In the genomic region with DNA sequence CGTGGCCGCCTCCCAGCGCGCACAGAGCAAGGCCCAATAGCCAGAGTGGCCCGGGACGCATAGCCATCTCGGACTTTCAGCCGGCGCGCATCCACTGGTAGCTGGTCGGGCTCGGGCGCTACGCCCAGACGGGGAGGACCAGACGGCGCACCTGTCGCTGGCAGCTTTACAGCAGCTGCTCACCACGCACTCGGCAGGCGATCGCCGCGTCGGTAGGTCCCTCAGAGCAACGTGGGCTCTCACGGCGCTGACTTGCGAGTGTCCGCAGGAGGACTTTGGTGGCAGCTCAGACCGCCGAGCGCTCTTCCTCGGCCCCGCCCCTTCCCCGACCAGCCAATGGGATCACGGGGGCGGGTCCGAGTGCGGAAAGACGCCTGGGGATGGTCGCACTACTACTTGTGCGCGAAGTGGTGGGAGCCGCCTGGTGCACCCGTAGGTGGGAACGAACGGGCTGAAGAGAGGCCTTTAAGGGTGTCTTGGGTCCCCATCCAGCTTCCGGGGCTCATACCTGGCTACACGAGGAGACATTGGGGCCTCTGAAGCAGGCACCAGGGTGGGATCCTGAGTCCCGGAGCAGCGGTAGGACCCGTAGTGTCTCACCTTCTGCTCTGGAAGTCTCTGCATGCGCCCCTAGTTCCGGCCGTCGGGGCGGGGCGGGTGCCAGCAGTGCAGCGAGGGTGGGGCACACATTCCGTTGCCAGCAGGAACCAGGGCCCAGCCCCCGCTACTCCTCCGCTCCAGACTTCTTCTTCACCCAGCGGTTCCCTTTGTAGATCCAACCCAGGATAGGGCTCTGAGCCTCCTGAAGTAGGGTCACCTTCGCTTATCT, we compare ENCODE assay signal across 8 mouse cellular contexts. TPM values are rescaled to one million over a fixed set of nuclear protein-coding genes. Genes with fewer than 3 reads are reported as not detected.
DNase-seq lines count a peak whose midpoint lies in the region; ATAC-seq lines count a peak whose summit lies in the region.

A gene (minus strand): TSS at position 611 of the 829 bp plus-strand sequence.

- ATAC-seq in erythroblast, adult 5-6 weeks (replicated peaks; ENCODE audit: low FRiP score, poor library complexity, severe bottlenecking): peak; percentile 63
- peak; percentile 86 for ATAC-seq in heart, embryonic 16.5 days (replicated peaks; ENCODE audit: extremely low read depth, insufficient read depth, low FRiP score)

- H3K27ac ChIP-seq in heart, embryonic 16.5 days (ENCODE audit: low read length): no peak within 1 kb of the TSS

- DNase-seq in CD8-positive naive resting alpha-beta T cell, adult 2 months (ENCODE audit: low read depth in 2 of 2, low spot score in 2 of 2): peak; percentile 14 to 32
- peak; percentile 70 to 73 for DNase-seq in adrenal gland, adult 18-20 months (ENCODE audit: low spot score in 2 of 2)
- DNase-seq in kidney, postnatal 14 days: peak; percentile 86
- DNase-seq in lung, postnatal 4 days: peak; percentile 79 to 84
- DNase-seq in retina, embryonic 14.5 days (ENCODE audit: low spot score): peak; percentile 84
- peak; percentile 73 for DNase-seq in urinary bladder, postnatal 25 days (ENCODE audit: low spot score)

- H3K4me1 ChIP-seq in heart, embryonic 16.5 days (ENCODE audit: control insufficient read depth, insufficient read depth, low read length): peaks cover 13% of the 10 kb centered on the region

- peak within 1 kb of the TSS; percentile 64 for H3K4me3 ChIP-seq in heart, embryonic 16.5 days (ENCODE audit: low read length)

- H3K9ac ChIP-seq in heart, embryonic 16.5 days (ENCODE audit: low read length): peak within 1 kb of the TSS; percentile 59

- H3K36me3 ChIP-seq in heart, embryonic 16.5 days (ENCODE audit: control insufficient read depth, insufficient read depth): no peaks in the 10 kb centered on the region

- peak within 1 kb of the TSS; percentile 87 for H3K4me2 ChIP-seq in heart, embryonic 16.5 days (ENCODE audit: low read depth, low read length)

- WGBS in heart, embryonic 16.5 days: under 1% methylated on average over 65 of the region's 65 CpGs

- no peaks in the 10 kb centered on the region for H3K9me3 ChIP-seq in heart, embryonic 16.5 days (replicated peaks; ENCODE audit: control insufficient read depth, low read length)

- H3K27me3 ChIP-seq in heart, embryonic 16.5 days (ENCODE audit: control insufficient read depth, insufficient read depth, low read length): peaks cover 31% of the 10 kb centered on the region

RNA-seq across cellular contexts. Expression of the gene that starts here (rescaled TPM):
- not detected for total RNA-seq in adrenal gland, adult 18-20 months (2021)
- total RNA-seq in erythroblast, adult 5-6 weeks (2015; ENCODE audit: low replicate concordance): not detected in 2 replicates
- total RNA-seq in erythroblast, adult 5-6 weeks (2017; ENCODE audit: low replicate concordance): not detected in 2 replicates
- polyA plus RNA-seq in heart, embryonic 16.5 days (2015; fragmentation: Nextera tagmentation; extraction: Ambion mirVana): 0.09 and 0.20 TPM in 2 replicates

Comparison
In these comparisons a context has a peak if more than half of its experiments do, and no peak if none do; other contexts are left out.
1. Peak in DNase-seq in adrenal gland, adult 18-20 months; RNA of the gene not detected or under 1 TPM.
2. Peak in ATAC-seq in erythroblast, adult 5-6 weeks; RNA of the gene not detected or under 1 TPM.
3. Peak in ATAC-seq, H3K4me3 ChIP-seq, H3K9ac ChIP-seq and H3K4me2 ChIP-seq in heart, embryonic 16.5 days; RNA of the gene not detected or under 1 TPM.
4. DNase-seq: peak in every context shown above with its lines; median percentile 86 in kidney, postnatal 14 days; 84 in retina, embryonic 14.5 days; 82 in lung, postnatal 4 days; 73 in urinary bladder, postnatal 25 days; 72 in adrenal gland, adult 18-20 months; 23 in CD8-positive naive resting alpha-beta T cell, adult 2 months.